Mouse (Mus musculus) layer of hippocampus, adult 9-11 months (tissue): Measurements from ENCODE around the gene Gm10272.
"Not testable (repeated sequence)": the region's sequence is repeated elsewhere in the genome, so short reads cannot be mapped to it uniquely, and the experiment has no call there.

Experiments used
- DNase-seq: peaks from one replicate; pipeline ENCODE4 v3.0.0; 2022

Gene Gm10272

GRCm38 (mm10) chr10:77706326-77706725 lies at the start of gene Gm10272:
Gene Gm10272, plus strand, starts transcription at chr10:77706626.
- no peak for DNase-seq

- no peak for DNase-seq
Observed at GRCm38 (mm10) chr10:77658286-77658994, 48.0 kb upstream of the Gm10272 start.

GRCm38 (mm10) chr10:77663949-77664665 lies 42.3 kb upstream of the Gm10272 start:
- no peak for DNase-seq

DNA sequence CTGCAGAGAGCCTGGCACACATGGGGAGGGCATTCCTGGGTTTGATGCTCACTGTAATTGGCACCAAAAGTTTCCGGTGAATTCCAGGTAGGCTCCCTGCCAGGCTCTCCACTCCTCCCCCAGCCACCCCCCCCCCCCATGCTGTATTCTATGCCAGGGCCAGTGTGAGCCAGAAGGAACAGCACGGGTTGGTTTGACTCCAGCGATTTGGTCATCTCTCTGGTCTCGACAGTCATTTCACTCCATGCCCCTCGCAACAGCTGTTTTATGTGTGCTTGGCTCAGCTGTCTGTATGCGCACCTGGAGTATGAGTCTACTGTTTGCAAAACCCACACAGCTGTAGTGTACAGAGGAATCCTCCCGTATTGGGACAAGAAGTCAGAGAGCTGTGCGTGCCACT lies 40.1 kb upstream of the Gm10272 start:
- no peak for DNase-seq

GRCm38 (mm10) chr10:77667402-77667801 lies 39.0 kb upstream of the Gm10272 start:
- peak; percentile 42 for DNase-seq

GRCm38 (mm10) chr10:77670710-77671109 lies 35.7 kb upstream of the Gm10272 start:
- DNase-seq = no peak

DNA sequence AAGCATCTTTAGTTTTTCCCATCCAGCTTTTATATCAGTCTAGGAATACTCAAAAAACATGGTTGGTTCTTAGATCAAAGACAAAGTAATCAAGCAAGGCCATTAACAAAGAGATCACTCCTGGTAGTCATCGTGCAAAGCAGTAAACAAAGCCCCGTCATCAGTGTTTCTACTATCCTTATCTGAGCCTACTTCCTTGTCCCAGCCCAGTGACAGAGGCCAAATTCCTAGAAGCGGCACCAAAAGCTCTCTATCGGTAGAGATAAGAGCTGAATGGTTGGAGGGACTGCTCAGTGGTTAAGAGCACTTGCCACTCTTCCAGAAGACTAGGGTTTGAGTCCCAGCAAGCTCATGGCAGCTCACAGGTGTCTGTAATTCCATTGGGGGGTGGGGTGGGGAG lies 34.9 kb upstream of the Gm10272 start:
- DNase-seq = no peak

DNA sequence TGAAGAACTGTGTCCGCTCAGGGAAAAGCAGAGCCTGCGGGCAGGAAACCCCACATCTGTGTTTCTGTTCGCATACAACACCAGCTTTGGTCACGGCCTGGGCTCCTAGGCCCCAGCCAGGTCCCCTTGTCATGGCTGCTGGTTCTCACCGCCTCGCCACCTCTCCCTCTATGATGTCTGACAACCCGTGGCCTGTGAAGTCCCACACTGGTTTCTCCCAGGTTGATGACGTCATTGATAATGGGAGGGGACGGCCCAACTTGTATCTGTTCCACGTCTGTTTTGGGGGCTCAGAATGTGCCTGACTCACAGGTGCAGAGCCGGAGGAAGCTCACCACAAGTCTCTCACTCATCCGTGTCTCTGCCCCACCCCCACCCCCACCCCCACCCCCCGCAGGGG lies 32.7 kb upstream of the Gm10272 start:
- DNase-seq = no peak

DNA sequence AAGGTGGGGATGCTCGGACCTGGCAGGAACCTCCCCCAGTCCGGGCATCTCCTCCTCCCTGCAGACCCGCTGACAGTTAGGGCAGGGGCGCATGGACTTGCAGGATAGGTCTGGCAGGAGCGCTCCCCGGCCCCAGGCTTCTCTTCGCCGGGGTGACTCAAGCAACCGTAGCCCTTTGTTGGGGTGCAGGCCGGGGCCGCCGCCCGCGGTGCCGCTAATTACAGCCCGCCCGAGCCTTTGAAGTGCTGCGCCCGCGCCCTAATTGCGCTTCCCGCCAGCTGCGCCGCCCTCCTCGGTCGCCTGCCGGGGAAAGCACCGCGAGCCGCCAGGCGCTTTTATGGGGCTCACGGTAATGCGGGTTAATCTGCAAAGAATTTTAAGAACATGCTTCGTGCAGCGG lies 28.9 kb upstream of the Gm10272 start:
- no peak for DNase-seq

GRCm38 (mm10) chr10:77682994-77683393 lies 23.4 kb upstream of the Gm10272 start:
- DNase-seq = no peak

DNA sequence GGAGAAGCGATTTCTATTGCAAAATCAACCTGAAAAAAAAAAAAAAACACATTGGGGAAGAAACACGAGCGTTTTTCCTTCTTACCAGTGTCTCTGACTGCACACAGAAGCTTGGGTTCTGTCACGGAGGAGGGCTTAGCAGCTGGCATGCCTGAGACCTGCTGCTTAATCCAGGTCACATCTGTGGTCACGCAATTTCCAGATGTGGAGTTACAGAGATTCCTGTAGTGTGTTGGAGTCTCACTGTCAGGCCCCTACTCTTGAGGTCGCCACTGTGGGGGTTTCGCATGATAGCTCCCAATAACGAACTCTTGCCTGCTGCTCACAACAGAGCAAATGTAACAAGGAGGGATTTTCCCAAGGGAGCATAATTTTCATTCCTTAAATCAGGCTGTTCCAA lies 22.2 kb upstream of the Gm10272 start:
- DNase-seq = no peak

DNA sequence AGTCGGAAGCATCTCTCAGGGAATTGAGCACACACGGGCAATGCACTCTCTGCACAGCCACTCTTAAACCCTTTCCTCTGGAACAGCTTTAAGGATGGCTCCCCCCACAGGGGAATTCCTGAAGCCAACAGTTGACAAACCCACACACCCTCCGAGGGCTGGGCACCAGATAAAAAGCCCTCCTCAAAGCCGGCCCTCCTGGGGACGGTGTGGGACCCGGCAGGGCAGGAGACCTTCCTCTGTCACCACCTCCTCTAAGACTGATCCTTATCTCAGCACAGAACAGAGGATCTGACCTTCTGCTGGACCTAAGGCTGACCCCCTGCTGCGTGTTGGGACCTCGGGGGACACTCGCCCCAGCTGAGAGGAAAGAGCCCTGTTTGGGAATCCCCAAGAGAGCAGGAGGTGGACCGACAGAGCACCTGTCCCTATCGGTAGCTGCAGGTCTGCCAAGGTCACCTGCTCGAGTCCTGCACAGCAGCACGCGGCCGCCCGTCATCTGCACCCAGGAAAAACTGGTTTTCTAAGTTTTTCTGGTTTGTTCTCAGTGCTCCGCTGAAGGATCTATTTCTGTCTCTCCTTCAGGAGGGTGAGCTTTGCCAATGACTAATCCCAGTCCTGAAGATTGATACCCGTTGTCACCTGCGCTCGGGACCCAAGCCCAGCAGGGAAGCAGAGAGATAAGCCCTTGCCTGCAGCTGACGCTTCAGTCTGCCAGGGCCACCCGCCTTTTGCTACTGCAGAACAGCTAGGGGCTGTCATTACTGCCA lies 20.3 kb upstream of the Gm10272 start, which contains the start of gene Tspear:
Gene Tspear, plus strand, starts transcription at position 675 of the 770 bp plus-strand sequence.
- no peak for DNase-seq

DNA sequence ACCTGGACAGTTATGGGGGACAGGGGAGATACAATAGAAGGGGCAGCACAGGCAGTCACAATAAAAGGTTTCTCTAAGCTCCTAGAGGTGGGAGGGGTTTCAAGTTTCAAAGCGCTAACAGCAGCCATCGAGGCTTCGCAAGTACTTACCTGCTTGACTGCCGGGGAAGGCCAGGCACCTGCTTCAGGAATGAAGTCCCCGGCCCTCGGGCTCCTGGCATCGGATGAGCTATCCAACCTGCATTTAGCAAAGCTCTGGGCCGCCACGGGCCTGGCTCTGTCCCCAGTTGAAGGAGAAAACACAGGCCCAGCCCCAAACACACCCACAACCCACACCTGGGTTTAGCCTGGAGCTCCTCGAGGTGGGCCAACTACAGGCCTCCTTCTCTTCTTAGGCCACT lies 19.4 kb upstream of the Gm10272 start:
- no peak for DNase-seq

DNA sequence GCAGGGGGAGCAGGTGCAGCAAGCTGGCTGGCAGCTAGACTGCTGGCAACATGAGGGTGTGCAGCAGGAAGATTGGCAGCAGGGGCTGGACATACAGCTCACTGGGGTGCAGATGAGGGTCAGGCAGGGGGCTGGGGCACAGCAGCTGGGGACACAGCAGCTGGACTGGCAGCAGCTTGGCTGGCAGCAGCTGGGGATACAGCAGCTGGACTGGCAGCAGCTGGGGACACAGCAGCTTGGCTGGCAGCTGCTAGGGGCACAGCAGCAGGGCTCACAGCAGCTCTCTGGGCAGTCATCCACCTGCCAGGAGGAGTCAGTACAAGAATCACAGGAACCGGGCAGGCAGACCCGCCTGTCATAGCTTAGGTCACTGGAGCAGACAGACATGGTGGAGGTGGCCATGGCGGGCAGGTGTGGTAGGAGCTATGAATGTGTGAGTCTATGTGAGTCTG lies 16.0 kb upstream of the Gm10272 start, which contains the start of gene Gm19402:
Gene Gm19402, minus strand, starts transcription at position 402 of the 452 bp plus-strand sequence.
- not testable (repeated sequence) for DNase-seq

DNA sequence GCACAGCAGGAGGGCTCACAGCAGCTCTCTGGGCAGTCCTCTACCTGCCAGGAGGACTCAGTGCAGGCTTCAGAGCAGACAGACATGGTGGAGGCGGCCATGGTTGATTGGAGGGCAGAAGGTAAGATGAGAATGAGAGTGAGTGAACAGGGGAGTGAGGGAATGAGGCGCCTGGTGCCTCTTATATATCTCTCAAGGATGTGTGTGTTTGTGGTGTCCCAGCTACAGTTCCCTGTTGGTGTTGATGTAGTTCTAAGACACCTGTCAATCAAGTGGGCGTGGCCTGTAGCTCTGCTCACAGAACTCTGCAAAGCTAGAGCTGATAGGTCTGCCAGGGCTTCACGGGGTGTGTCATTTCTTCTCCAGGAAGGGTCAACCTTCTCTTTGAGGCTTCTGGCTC lies 9.3 kb upstream of the Gm10272 start, which contains the start of gene Gm9508:
Gene Gm9508, minus strand, starts transcription at position 101 of the 400 bp plus-strand sequence.
- no peak for DNase-seq

DNA sequence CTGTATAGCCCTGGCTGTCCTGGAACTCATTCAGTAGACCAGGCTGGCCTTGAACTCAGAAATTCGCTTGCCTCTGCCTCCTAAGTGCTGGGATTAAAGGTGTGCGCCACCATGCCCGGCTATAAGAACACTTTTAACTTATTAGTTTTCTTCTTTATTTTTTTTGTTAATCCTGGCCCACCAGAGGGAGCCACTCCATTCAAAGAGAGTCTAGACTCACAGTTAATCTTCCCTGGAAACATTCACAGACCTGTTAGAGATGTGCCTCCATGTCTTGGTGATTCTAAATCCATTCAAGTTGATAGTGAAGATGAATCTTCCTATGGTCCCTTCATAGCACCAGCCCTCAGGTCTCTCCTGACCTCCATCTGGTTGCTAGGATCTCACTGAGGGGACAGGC lies 3.4 kb downstream of the Gm10272 start:
- DNase-seq = no peak

- DNase-seq = not testable (repeated sequence)
Observed at GRCm38 (mm10) chr10:77711157-77711556, 4.7 kb downstream of the Gm10272 start, which contains the start of gene Gm10024. Gene Gm10024, plus strand, starts transcription at chr10:77711457.

DNA sequence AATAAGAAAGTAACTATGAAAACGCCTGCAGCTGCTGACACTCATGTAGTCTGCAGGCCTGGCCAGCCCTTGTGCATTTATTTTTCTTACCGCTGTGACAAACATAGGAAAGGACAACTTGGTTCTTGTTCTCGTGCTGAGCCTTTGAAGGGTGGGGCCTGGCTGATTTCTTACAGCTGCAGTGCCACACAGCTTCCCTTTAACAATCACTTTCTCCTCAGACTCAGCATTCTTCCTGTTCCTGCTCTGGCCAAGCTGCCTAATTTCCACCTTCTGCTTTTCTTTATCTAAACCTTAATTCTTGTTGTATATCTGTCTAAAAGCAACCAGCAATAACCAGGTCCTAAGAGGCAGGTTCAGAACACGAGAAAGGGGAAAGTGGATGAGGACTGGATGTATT lies 7.3 kb downstream of the Gm10272 start:
- no peak for DNase-seq

GRCm38 (mm10) chr10:77715507-77715906 lies 9.1 kb downstream of the Gm10272 start, which contains the start of gene Gm10142:
Gene Gm10142, plus strand, starts transcription at chr10:77715807.
- no peak for DNase-seq

DNA sequence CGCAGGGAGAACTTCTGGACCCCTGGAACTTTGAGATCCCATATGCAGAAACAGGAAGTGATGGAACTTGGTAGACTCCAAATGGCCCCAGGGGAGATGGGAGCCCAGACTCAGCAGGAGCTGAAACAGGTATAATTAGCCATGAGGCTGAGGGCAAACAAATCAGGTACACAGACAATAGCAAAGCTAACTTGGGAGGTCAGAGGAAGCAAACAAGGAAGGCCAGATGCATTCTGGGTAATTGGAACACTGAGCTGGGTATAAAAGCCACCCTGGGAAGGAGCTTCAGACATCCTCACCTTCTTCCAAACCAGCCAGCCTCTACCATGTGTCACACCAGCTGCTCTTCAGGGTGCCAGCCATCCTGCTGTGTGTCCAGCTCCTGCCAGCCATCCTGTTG lies 13.9 kb downstream of the Gm10272 start, which contains the start of gene Krtap12-1:
Gene Krtap12-1, plus strand, starts transcription at position 301 of the 400 bp plus-strand sequence.
- not testable (repeated sequence) for DNase-seq

- no peak for DNase-seq
Observed at GRCm38 (mm10) chr10:77724855-77725254, 18.4 kb downstream of the Gm10272 start.

GRCm38 (mm10) chr10:77726186-77726585 lies 19.8 kb downstream of the Gm10272 start, which contains the start of gene Gm10100:
Gene Gm10100, plus strand, starts transcription at chr10:77726486.
- DNase-seq = no peak

- no peak for DNase-seq
Observed at GRCm38 (mm10) chr10:77728280-77728679, 21.9 kb downstream of the Gm10272 start.
